Mouse (Mus musculus) c-Kit-positive CD71-negative TER-119-negative erythroid progenitor cells, embryonic 14.5 days (primary cell): ENCODE results near the gene Snrnp40.

Experiments
- DNase-seq: peaks from one replicate; pipeline ENCODE4 v3.0.0-alpha.2; 2013; ENCODE audit warnings: low read depth

Snrnp40 gene

GRCm38 (mm10) chr4:130359486-130360237, at the start of gene Snrnp40, which contains the start of gene Zcchc17:
Gene Snrnp40, plus strand, starts transcription at chr4:130360132.
Gene Zcchc17, minus strand, starts transcription at chr4:130359943.
- peak; percentile 100 for DNase-seq

DNA sequence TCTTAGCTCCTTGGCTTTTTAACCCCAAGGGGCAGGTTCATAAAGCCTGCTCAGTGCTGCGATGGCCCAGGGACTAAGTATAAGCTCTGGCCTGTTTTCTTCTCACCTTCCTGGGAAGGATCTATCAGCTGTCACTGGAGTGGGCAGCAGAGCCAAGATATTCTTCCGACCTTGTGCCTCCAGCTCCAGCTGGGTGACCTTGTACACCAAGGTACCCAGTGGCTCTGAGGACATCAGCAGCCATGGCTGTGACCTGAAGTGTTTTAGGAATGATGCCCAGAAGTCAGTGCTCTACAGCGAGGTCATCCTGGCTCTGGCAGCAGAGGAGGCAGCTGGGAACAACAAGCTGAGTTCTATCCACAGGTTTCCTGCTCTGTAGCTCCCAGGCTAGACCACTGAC, 47.4 kb upstream of the Snrnp40 start:
- DNase-seq, result no peak

DNA sequence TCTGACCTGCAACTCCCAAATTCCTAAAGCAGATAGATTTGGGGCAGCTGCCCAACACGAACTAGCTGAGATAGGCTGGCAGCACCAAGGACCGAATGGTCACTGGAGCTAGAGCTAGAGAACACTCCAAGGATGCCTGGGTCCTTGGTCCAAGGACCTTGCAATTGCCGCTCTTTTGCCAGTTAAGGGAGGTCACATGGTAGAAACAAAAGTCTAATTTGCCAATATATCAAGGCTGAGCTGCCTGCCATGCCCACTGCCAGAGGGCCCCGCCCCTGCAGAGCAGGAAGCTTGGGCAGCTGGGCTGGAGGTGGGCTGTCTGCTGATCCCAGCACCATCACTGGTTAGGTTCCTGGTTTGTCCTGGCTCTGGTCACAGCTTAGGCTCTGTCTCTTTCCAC, 46.4 kb upstream of the Snrnp40 start:
- DNase-seq, result no peak

- no peak for DNase-seq
Measured at GRCm38 (mm10) chr4:130315771-130316527, 44.0 kb upstream of the Snrnp40 start.

DNA sequence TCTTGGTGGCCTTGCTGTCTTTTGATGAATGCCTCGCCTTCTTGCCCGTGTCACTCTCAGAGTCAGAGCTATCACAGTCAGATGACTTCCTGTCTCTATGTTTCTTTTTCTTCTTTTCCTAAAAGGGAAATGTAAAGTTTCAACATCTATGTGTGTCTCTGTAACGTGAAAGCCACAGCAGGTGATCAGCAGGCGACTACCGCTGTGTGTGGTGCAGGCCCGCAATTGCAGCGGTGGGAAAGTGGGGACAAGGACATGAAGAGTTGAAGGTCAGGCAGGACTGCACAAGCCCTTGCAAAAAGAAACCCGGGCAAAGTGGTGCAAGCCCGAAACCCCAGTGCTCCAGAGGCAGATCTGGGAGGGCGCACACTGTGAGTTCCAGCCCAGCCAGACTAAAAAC, 43.2 kb upstream of the Snrnp40 start:
- DNase-seq, result no peak

- no peak for DNase-seq
Measured at GRCm38 (mm10) chr4:130318122-130318521, 41.8 kb upstream of the Snrnp40 start.

- no peak for DNase-seq
Measured at GRCm38 (mm10) chr4:130319564-130319963, 40.4 kb upstream of the Snrnp40 start.

DNA sequence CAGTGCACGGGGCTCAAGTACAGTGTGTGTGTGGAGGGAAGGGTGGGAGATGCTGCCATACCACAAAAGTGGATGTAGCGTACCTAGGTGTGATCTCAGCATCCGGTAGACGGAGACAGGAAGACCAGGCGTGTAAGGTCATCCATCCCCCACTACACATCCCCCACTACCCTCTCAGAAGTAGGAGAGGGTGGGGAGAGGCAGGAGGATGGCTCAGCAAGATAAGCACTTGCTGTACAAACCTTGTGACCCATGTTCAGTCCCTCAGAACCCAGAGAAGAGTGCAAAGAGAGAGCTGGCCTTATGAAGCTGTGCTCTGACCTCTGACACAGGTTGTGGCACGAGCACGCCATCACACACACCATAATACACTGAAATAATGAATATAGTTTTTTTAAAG, 38.3 kb upstream of the Snrnp40 start:
- no peak for DNase-seq

- DNase-seq, result no peak
Measured at GRCm38 (mm10) chr4:130322567-130322966, 37.4 kb upstream of the Snrnp40 start.

DNA sequence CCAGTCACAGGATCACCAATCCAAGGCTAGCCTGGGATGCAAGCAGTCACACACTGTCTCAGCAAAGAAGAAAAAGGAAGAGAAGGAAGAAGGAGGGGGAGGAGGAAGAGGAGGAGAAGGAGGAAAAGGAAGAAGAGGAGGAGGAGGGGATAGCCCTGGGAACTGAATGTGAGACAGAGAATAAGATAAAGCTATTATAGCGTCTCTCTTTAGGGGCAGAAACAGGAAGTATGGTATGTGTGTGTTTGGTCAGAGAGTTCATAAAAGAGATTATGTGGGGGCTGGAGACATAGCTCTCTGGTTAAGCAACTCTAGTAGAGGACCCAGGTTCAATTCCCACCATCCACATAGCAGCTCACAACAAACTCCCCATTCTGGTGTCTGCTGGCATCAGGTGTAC, 36.8 kb upstream of the Snrnp40 start:
- DNase-seq, result no peak

DNA sequence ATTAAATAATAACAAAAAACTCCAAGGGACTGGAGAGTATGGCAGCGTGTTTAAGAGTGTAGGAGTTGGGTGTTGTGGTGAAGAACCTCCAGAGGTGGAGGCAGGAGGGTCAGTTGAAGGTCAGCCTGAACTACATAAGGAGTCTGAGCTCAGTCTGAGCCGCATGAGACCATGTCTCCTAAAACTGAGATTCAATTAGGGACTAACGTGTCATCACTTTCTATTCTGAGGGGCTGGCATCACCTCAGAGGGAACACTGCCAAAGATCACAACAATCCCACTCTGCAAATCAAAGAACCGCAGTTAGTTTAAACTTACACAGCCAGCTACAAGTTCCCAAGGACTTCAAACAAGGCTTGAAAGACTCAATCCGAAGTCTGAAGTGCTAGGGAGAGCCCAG, 36.3 kb upstream of the Snrnp40 start:
- DNase-seq, result no peak

- DNase-seq, result no peak
Measured at GRCm38 (mm10) chr4:130325446-130325845, 34.5 kb upstream of the Snrnp40 start.

GRCm38 (mm10) chr4:130327366-130327765, 32.6 kb upstream of the Snrnp40 start:
- no peak for DNase-seq

DNA sequence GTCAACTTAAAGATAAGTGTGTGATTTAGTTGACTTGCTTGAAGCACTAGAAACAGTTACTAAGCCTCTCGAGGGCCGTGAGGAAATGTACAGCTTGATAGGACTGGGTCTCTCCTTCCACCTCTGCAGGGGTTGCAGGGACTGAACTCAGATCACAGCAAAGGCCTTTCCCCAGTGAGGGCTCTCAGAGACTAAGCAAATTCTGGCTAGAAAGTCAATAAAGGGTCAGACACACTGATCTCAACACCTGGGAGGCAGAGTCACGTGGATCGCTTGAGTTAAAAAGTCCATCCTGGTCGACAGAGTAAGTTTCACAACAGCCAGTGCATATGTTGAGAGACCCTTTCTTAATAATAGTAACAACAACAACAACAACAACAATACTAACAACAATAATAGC, 24.1 kb upstream of the Snrnp40 start:
- no peak for DNase-seq

GRCm38 (mm10) chr4:130341691-130342090, 18.2 kb upstream of the Snrnp40 start:
- peak; percentile 46 for DNase-seq

DNA sequence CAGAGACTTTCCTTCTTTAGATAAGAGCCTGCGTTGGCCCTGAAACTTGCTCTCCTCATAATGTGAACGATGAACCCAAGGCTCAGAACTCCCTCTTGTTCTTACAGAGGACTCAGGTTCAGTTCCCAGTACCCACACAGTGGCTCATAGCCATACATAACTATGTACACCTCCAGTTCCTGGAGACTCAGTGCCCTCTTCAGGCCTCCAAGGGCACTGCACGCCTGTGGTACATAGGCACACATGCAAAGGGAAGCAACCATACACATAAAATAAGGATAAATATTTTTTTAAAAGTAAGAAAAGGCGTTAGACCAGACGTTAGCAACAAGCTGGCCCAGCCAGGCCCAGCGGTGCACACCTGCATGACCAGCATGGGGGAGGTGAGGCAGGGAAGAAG, 10.3 kb upstream of the Snrnp40 start:
- no peak for DNase-seq

DNA sequence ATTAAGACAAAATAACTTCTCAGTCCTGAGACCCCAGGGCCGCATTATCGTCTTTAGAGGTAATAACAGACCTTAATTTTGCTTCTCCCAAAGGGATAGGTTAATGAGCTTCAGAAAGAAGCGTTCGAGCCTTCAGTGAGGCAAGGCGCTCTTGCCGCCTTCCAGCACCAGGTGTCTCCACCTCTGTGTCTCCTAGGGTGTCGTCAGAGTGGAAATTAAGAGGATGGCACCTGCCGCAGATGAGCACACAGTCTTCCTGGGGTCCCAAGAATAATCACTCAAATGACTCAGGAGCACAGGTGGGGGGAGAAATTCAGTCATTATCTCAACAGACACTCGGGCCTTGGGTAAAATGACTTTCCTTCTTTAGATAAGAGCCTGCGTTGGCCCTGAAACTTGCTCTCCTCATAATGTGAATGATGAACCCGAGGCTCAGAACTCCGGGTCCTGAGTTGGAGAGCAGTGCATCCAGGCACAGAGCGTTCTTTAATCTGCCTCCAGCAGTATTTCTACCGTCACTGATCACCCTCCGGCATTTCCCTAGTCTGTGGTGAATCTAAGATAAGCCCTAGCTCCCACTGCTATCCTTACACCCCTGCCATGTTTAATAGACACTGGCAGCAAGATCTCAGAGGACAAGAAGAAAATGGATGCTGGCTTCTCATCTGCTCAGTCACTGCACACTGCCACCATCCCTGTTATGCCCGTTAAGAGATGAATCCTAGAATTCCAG, 9.1 kb upstream of the Snrnp40 start:
- DNase-seq, result no peak

DNA sequence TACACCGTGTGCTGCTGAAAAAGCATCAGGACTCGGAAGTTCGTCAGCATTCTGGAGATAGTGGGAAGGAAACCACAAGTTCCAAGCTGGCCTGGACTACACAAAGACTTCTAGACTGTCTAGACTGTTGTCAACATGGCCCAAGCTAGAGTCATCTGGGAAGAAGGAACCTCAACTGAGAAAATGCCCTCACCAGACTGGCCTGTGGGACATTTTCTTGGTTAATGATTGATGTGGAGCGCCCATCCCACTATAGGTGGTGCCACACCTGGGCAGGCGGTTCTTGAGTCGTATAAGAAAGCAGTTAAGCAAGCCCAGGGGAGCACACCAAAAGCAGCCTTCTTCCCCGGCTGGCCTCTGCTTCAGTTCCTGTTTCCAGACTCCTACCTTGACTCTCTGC, 7.3 kb upstream of the Snrnp40 start:
- no peak for DNase-seq

DNA sequence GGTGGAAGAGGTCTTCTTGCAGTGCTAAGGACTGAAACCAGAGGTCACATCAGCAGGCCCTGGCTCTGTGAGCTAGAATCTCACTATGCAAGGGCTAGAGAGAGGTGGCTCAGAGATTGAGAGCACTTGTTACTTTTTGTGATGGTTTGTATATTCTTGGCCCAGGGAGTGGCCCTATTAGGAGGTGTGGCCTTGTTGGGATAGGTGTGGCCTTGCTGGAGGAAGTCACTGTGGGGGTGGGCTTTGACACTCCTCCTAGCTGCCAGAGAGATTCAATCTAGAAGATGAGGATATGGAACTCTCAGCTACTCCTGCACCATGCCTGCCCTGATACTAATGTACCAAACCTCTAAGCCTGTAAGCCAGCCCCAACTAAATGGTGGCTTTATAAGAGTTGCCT, 2.0 kb upstream of the Snrnp40 start:
- no peak for DNase-seq

GRCm38 (mm10) chr4:130360238-130360590, 282 bp downstream of the Snrnp40 start:
- no peak for DNase-seq

DNA sequence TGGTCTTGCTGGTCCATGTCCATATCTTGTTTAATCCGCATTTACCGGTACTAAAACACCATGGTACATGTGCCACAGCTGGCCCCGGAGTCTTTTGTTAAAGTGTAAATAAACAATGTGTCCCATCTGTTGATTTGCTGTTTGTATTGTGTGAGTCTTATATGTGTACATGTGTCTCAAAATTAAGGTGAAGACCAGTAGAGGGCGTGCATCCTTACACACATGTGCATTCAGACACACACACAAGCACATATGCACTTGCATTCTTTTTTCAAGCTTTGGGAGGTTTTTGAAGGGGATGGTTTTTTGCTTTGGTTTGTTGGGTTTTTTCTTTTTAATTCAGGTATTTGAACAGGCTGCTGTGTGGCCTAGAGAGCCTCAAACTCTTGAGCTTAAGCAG, 16.7 kb downstream of the Snrnp40 start:
- DNase-seq, result no peak

GRCm38 (mm10) chr4:130377500-130377899, 17.6 kb downstream of the Snrnp40 start:
- no peak for DNase-seq

- no peak for DNase-seq
Measured at GRCm38 (mm10) chr4:130379181-130379580, 19.2 kb downstream of the Snrnp40 start.
